Mouse (Mus musculus) brain, embryonic 14.5 days (tissue): Measurements from ENCODE around the gene Tnk2.
A peak's percentile ranks its signal among the peaks of the same experiment; 100 is the strongest.

ENCODE experiments used
- CTCF ChIP-seq: fragments of 200-500 bp; IDR thresholded peaks from 2 replicates; pipeline ENCODE4 v1.5.1; 2012; ENCODE audit warnings: inconsistent platforms, mild to moderate bottlenecking, moderate library complexity, borderline replicate concordance; ENCODE audit not compliant: insufficient read depth, insufficient read length; ENCODE audit errors: extremely low read depth
- POLR2A ChIP-seq: fragments of 200-500 bp; IDR thresholded peaks from 2 replicates; pipeline ENCODE4 v1.6.1; 2012; ENCODE audit warnings: mild to moderate bottlenecking, inconsistent platforms, borderline replicate concordance; ENCODE audit not compliant: poor library complexity, insufficient read depth, insufficient read length, severe bottlenecking; ENCODE audit errors: extremely low read depth

DNA sequence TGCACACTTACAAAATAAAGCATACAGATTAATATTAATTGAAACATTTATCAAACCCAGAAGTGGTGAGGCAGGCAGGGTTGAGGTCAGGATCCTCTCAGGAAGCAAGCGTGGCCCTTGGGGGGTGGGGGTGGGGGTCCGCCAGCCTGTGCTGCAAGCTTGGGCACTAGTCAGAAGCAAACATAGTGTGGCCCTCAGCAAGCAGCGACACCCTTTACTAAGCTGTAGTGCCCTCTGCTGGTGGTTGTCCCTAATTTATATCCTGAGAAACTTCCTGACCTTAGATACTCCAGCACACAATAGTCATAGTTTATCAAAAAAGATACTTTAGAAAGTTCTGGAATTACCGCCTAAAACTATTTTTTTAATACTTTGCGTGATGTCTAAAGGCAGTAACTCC lies 38.5 kb downstream of the Tnk2 start:
- TF ChIP-seq POLR2A, result no peak
- peak; percentile 70; the same call in 1 of the 2 replicates for TF ChIP-seq CTCF
